Mouse (Mus musculus) kidney, adult 2 months (tissue): ENCODE results near the gene Tufm.
A peak's percentile ranks its signal among the peaks of the same experiment; 100 is the strongest.

Experiments used
- CTCF ChIP-seq: fragments of 200-500 bp; conservative IDR thresholded peaks from 2 replicates; pipeline ENCODE4 v1.5.1; 2011; ENCODE audit warnings: low read depth, mild to moderate bottlenecking, control low read depth, low read length, moderate library complexity, mixed read lengths; ENCODE audit not compliant: insufficient read depth, insufficient read length
- POLR2A ChIP-seq: fragments of 200-500 bp; IDR thresholded peaks from one replicate; pipeline ENCODE4 v1.6.1; 2011; ENCODE audit warnings: low read depth, low read length, control low read depth

DNA sequence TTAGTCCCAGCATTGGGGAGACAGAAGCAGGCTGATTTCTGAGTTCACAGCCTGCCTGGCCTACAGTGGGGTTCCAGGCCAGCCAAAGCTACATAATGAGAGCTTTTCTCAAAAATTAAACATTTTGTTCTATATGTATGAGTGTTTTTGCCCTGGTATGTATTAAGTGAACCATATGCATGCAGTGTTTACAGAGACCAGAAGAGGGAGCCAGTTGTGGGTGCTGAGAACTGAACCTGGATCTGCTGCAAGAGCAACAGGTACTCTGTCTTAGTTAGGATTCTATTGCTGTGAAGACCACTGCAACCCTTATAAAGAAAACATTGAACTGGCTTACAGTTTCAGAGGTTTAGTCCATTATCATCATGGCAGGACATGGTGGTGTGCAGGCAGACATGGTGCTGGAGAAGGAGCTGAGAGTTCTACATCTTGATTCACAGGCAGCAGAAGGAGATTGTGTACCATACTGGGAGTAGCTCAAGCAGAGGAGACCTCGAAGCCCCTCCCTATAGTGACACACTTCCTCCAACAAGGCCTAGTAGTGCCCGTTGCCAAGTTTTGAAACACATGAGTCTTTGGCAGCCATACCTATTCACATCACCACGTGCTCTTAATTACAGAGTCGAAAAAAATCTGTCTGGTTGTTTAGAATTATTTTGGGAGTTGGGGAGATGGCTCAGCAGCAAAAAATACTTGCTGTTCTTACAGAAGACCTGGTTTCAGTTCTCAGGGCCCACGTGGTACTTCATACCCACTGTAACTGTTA lies 50.8 kb downstream of the Tufm start:
- peak; percentile 56 for TF ChIP-seq CTCF
- no peak for TF ChIP-seq POLR2A
